Mouse (Mus musculus) cerebral cortex, adult 2 months (tissue): ENCODE data around the gene Hunk.

Source experiments
- WGBS: fragments of 180-500 bp; shearing (Covaris S2); methylation state at CpG from one replicate; pipeline ENCODE4 v1.1.7; 2018; 5-methylcytosine and 5-hydroxymethylcytosine counted together

The Hunk gene

GRCm38 (mm10) chr16:90390731-90391130 lies 4.9 kb downstream of the Hunk start:
- 68% methylated on average over 16 of the region's 16 CpGs for WGBS

- 52% methylated on average over 4 of the region's 4 CpGs for WGBS
Measured at GRCm38 (mm10) chr16:90394761-90395160, 8.9 kb downstream of the Hunk start.

GRCm38 (mm10) chr16:90395996-90396556 lies 10.3 kb downstream of the Hunk start:
- WGBS, result 79% methylated on average over 11 of the region's 11 CpGs

- WGBS, result 64% methylated on average over 2 of the region's 2 CpGs
Measured at GRCm38 (mm10) chr16:90396882-90397281, 11.1 kb downstream of the Hunk start.

GRCm38 (mm10) chr16:90400314-90400713 lies 14.5 kb downstream of the Hunk start:
- WGBS, result 41% methylated on average over 7 of the region's 9 CpGs

- 40% methylated on average over 12 of the region's 12 CpGs for WGBS
Measured at GRCm38 (mm10) chr16:90400906-90401666, 15.3 kb downstream of the Hunk start.

- WGBS, result 82% methylated on average over 7 of the region's 7 CpGs
Measured at GRCm38 (mm10) chr16:90402292-90402691, 16.5 kb downstream of the Hunk start.

- WGBS, result 60% methylated on average over 3 of the region's 3 CpGs
Measured at GRCm38 (mm10) chr16:90405195-90405594, 19.4 kb downstream of the Hunk start.

GRCm38 (mm10) chr16:90405599-90405998 lies 19.8 kb downstream of the Hunk start:
- 69% methylated on average over 6 of the region's 6 CpGs for WGBS

GRCm38 (mm10) chr16:90407541-90408289 lies 21.9 kb downstream of the Hunk start:
- WGBS, result 67% methylated on average over 12 of the region's 12 CpGs

- 86% methylated on average over 8 of the region's 8 CpGs for WGBS
Measured at GRCm38 (mm10) chr16:90412096-90413082, 26.6 kb downstream of the Hunk start.

- 53% methylated on average over 12 of the region's 12 CpGs for WGBS
Measured at GRCm38 (mm10) chr16:90418661-90419060, 32.8 kb downstream of the Hunk start.

- 44% methylated on average over 7 of the region's 7 CpGs for WGBS
Measured at GRCm38 (mm10) chr16:90421145-90421544, 35.3 kb downstream of the Hunk start.

- 56% methylated on average over 8 of the region's 8 CpGs for WGBS
Measured at GRCm38 (mm10) chr16:90421551-90421950, 35.7 kb downstream of the Hunk start.

GRCm38 (mm10) chr16:90422108-90422529 lies 36.3 kb downstream of the Hunk start:
- WGBS, result 43% methylated on average over 11 of the region's 11 CpGs

GRCm38 (mm10) chr16:90423898-90424297 lies 38.1 kb downstream of the Hunk start:
- WGBS, result 55% methylated on average over 3 of the region's 3 CpGs

- 56% methylated on average over 9 of the region's 9 CpGs for WGBS
Measured at GRCm38 (mm10) chr16:90424391-90424790, 38.6 kb downstream of the Hunk start.

- 87% methylated on average over 5 of the region's 5 CpGs for WGBS
Measured at GRCm38 (mm10) chr16:90426234-90426633, 40.4 kb downstream of the Hunk start.

- 93% methylated on average over 8 of the region's 8 CpGs for WGBS
Measured at GRCm38 (mm10) chr16:90427838-90428630, 42.2 kb downstream of the Hunk start.

GRCm38 (mm10) chr16:90433551-90433950 lies 47.7 kb downstream of the Hunk start:
- WGBS, result 98% methylated on average over 12 of the region's 12 CpGs

GRCm38 (mm10) chr16:90435231-90435630 lies 49.4 kb downstream of the Hunk start:
- WGBS, result 83% methylated on average over 4 of the region's 4 CpGs
